Mouse (Mus musculus): ENCODE results near the gene Adh6b. TPM values are rescaled to one million over a fixed set of nuclear protein-coding genes. Genes with fewer than 3 reads are reported as not detected.
"Not testable (repeated sequence)": the region's sequence is repeated elsewhere in the genome, so short reads cannot be mapped to it uniquely, and the experiment has no call there.

Adh6b gene
- polyA plus RNA-seq, 1 experiment from 2014 or later: 0.15 TPM

DNA sequence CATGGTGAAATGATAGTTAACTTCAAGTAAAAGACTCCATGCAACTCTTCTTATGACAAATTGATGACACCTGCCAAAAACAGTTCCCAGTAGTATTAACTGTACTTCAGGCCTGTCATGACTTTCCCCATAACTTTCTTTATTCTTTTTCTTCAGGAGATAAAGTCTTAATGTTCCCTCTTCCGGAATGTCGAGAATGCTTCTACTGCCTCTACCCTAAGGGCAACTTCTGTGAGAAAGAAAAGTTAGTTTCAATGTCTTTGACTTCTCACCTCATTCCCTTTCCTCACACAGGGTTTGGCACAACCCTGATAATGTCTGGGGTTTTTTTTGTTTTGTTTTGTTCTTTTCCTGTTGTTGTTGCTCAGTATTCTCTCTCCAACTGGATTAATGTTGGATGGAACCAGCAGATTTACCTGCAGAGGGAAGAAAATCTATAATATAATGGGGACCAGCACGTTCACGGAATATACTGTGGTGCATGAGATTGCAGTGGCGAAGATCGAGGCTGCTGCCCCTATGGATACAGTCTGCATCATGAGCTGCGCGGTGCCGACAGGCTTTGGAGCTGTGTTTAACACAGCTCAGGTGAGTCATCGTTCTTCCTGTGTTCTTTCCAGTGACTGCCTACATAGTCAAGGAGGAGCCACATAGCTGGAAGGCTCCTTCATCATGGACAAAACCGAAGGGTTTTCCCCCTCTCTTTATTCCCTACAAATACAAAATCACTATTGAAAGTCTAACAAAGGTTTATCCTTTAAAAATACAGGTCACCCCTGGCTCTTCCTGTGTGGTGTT is 10.6 kb downstream of the Adh6b start:
- no peak for ATAC-seq

DNA sequence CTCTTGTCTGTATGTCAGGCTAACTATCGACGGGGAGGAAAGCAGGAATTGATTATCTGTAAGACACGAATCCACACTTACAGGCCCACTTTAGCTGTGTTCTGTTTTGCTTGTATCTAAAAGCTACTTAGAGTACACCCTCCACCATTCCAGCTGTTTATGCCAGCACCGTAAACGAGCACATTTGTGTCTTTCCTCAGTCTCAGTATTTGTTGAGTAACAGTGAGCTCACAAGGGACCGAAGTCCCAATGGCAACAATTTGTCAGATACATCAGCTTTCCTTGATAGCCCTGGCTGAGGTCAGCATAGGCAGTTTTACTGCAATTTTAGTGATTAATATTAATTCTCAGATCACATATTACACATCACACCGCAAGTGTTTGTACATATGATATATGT is 17.3 kb downstream of the Adh6b start:
- Histone ChIP-seq H3K9ac (ENCODE audit: low read depth, low read length) (no peak overlapping the region), H3K9me3 (ENCODE audit: control insufficient read depth, low read length) (no peaks in the 10 kb centered on the region), H3K4me2 (ENCODE audit: low read depth, low read length) (no peak overlapping the region), H3K36me3 (ENCODE audit: control insufficient read depth, insufficient read depth, low read length) (no peaks in the 10 kb centered on the region), H3K27me3 (replicated peaks; ENCODE audit: control insufficient read depth, insufficient read depth, low read length) (no peaks in the 10 kb centered on the region), H3K4me1 (ENCODE audit: control insufficient read depth, insufficient read depth, low read length) (no peaks in the 10 kb centered on the region), H3K4me3 (ENCODE audit: low read length) (no peak overlapping the region), H3K27ac (ENCODE audit: low read length) (no peak overlapping the region)
- 77% methylated on average over 7 of the region's 7 CpGs for WGBS
- no peak for ATAC-seq

More for the DNA sequence above, 10.6 kb downstream of the Adh6b start:
- 94% methylated on average over 11 of the region's 11 CpGs for WGBS
- H3K27ac ChIP-seq (ENCODE audit: low read length): no peak overlapping the region
- H3K4me2 ChIP-seq (ENCODE audit: low read depth, low read length): no peak overlapping the region
- H3K4me1 ChIP-seq (ENCODE audit: control insufficient read depth, insufficient read depth, low read length): no peaks in the 10 kb centered on the region
- H3K9me3 ChIP-seq (ENCODE audit: control insufficient read depth, low read length): no peaks in the 10 kb centered on the region
- H3K36me3 ChIP-seq (ENCODE audit: control insufficient read depth, insufficient read depth, low read length): no peaks in the 10 kb centered on the region
- no peaks in the 10 kb centered on the region for H3K27me3 ChIP-seq (replicated peaks; ENCODE audit: control insufficient read depth, insufficient read depth, low read length)
- no peak overlapping the region for H3K9ac ChIP-seq (ENCODE audit: low read depth, low read length)
- no peak overlapping the region for H3K4me3 ChIP-seq (ENCODE audit: low read length)

DNA sequence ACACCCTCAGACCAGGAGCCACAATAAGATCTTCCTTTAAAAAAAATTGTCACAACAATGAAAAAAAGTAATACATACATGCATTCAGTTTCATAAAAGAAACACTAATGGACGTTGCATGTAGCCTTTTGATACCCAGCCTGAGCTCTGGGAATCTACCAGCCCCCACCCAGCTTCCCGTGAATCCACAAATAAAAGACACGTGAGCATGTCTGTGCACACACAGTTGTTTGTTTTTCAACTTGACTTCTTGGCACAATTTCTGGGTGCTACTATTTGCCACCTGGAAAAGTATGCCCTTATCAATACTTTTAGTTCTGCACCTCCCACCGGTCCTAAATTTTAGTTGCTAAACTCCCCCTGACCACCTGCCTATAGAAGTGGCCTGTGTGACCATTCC is 19.1 kb downstream of the Adh6b start:
- H3K4me2 ChIP-seq (ENCODE audit: low read depth, low read length): no peak overlapping the region
- no peaks in the 10 kb centered on the region for H3K9me3 ChIP-seq (ENCODE audit: control insufficient read depth, low read length)
- no peak overlapping the region for H3K27ac ChIP-seq (ENCODE audit: low read length)
- H3K36me3 ChIP-seq (ENCODE audit: control insufficient read depth, insufficient read depth, low read length): no peaks in the 10 kb centered on the region
- no peaks in the 10 kb centered on the region for H3K27me3 ChIP-seq (replicated peaks; ENCODE audit: control insufficient read depth, insufficient read depth, low read length)
- no peak for ATAC-seq
- no peaks in the 10 kb centered on the region for H3K4me1 ChIP-seq (ENCODE audit: control insufficient read depth, insufficient read depth, low read length)
- no peak overlapping the region for H3K4me3 ChIP-seq (ENCODE audit: low read length)
- H3K9ac ChIP-seq (ENCODE audit: low read depth, low read length): no peak overlapping the region
- 75% methylated on average over 4 of the region's 4 CpGs for WGBS

DNA sequence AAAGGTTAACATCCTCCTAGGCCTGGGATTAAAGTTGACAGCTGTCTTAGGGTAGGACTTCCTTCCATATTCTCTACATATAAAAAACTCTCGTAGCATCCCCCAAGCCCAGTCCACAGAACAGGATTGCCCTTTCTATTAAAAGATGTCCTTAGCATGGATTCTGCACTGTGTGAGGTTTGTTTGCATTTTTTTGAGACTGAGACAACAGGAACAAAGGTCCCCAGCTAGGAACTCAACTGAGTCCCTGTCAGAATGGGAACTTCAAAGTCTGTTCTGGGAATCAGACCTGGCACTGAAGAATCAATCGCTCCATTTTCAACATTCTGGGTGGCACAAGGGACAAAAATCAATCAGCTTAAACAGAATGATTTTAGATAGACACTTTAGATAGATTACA is 21.3 kb downstream of the Adh6b start:
- no peak for ATAC-seq

DNA sequence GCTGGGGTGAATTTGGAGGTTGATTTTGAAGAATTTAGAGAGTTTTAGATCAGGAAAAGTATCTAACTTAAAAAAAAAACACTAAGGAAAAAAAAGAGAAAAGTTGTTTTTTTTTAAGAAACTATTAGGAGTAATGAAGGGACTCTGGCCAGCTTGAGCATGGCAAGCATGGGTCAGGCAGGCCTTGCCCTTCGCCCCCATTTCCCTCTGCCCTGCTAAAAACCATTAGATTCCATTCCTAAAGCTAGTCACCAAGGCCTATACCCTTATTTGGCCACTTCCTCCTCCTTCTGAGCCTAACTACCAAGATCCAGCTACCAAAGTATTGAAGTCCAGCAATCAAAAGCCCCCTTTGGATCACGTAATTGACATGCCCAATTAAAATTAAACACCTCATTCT is 24.6 kb downstream of the Adh6b start:
- Histone ChIP-seq H3K4me1 (ENCODE audit: control insufficient read depth, insufficient read depth, low read length) (no peaks in the 10 kb centered on the region), H3K4me3 (ENCODE audit: low read length) (no peak overlapping the region), H3K27ac (ENCODE audit: low read length) (no peak overlapping the region), H3K36me3 (ENCODE audit: control insufficient read depth, insufficient read depth, low read length) (no peaks in the 10 kb centered on the region), H3K4me2 (ENCODE audit: low read depth, low read length) (no peak overlapping the region), H3K9me3 (ENCODE audit: control insufficient read depth, low read length) (no peaks in the 10 kb centered on the region), H3K27me3 (replicated peaks; ENCODE audit: control insufficient read depth, insufficient read depth, low read length) (no peaks in the 10 kb centered on the region), H3K9ac (ENCODE audit: low read depth, low read length) (no peak overlapping the region)
- 74% methylated on average over 2 of the region's 2 CpGs for WGBS
- ATAC-seq: no peak

More for the DNA sequence above, 21.3 kb downstream of the Adh6b start:
- Histone ChIP-seq H3K36me3 (ENCODE audit: control insufficient read depth, insufficient read depth, low read length) (no peaks in the 10 kb centered on the region), H3K27ac (ENCODE audit: low read length) (no peak overlapping the region), H3K9ac (ENCODE audit: low read depth, low read length) (no peak overlapping the region), H3K4me3 (ENCODE audit: low read length) (no peak overlapping the region), H3K9me3 (ENCODE audit: control insufficient read depth, low read length) (no peaks in the 10 kb centered on the region), H3K4me2 (ENCODE audit: low read depth, low read length) (no peak overlapping the region), H3K27me3 (replicated peaks; ENCODE audit: control insufficient read depth, insufficient read depth, low read length) (no peaks in the 10 kb centered on the region), H3K4me1 (ENCODE audit: control insufficient read depth, insufficient read depth, low read length) (no peaks in the 10 kb centered on the region)
- 84% methylated on average over 2 of the region's 2 CpGs for WGBS

DNA sequence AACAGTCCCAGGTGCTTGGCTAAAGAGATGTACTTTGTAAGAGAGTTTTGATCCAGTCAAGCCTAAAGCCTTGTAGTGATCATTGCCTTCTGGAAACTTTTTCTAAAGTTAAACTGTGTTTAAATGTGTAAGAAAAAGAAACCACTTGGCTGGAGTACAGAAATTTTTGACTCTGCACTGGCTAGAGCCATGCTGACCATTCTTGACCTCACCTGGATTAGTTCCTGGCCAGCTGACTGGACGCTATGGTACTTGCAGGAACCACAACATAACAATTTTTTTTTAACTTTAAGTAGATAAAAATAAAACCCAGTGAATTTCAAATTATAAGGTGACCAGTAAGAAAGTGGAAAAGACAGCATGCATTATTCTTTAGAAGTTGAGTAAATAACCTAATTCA is 28.0 kb downstream of the Adh6b start:
- H3K9me3 ChIP-seq (ENCODE audit: control insufficient read depth, low read length): no peaks in the 10 kb centered on the region
- H3K4me1 ChIP-seq (ENCODE audit: control insufficient read depth, insufficient read depth, low read length): no peaks in the 10 kb centered on the region
- H3K4me2 ChIP-seq (ENCODE audit: low read depth, low read length): no peak overlapping the region
- ATAC-seq: no peak
- no peaks in the 10 kb centered on the region for H3K36me3 ChIP-seq (ENCODE audit: control insufficient read depth, insufficient read depth, low read length)
- no peak overlapping the region for H3K9ac ChIP-seq (ENCODE audit: low read depth, low read length)
- H3K4me3 ChIP-seq (ENCODE audit: low read length): no peak overlapping the region
- H3K27ac ChIP-seq (ENCODE audit: low read length): no peak overlapping the region
- no peaks in the 10 kb centered on the region for H3K27me3 ChIP-seq (replicated peaks; ENCODE audit: control insufficient read depth, insufficient read depth, low read length)
- WGBS: 71% methylated on average over 1 of the region's 1 CpGs

DNA sequence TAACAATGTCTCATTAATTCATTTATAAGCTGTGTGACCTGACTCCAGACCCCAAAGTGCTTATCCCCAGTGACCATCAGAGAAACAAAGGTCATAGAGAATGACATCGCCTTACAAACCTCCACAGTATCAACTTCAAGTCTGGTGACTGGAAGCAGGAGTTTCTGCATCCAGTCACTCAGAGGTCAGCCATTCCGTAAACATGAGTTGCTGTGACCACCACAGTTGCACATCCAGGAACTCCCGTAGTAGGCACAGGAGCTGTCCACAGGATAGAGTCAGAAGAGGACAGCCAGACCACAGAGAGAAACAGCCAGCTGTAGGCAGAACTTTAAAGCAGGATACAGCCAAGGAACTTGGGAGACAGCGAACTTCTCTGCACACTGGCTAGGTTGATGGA is 28.7 kb downstream of the Adh6b start:
- 49% methylated on average over 4 of the region's 4 CpGs for WGBS
- not testable (repeated sequence) for H3K36me3 ChIP-seq (ENCODE audit: control insufficient read depth, insufficient read depth, low read length)

DNA sequence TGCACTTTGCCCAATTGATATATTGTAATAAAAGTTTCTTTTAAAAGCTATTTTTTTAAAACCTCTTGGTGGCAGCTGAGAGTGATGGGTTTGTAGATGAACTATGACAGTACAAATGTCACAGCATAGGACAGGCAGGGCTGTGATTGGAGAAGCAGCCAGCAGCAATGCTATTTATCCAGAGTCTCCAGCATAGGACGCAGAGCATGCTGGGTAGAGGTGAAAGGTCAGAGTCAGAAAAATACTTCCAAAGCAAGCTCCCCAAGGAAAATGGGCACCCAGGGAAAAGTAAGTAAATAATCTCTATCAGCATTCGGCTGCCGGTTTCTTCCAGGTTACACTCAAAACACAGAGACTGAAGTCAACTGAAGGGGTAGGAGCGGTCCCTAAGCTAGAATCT is 32.3 kb downstream of the Adh6b start:
- Histone ChIP-seq H3K4me3 (ENCODE audit: low read length) (no peak overlapping the region), H3K9me3 (ENCODE audit: control insufficient read depth, low read length) (no peaks in the 10 kb centered on the region), H3K4me2 (ENCODE audit: low read depth, low read length) (no peak overlapping the region), H3K36me3 (ENCODE audit: control insufficient read depth, insufficient read depth, low read length) (no peaks in the 10 kb centered on the region), H3K9ac (ENCODE audit: low read depth, low read length) (no peak overlapping the region), H3K4me1 (ENCODE audit: control insufficient read depth, insufficient read depth, low read length) (no peaks in the 10 kb centered on the region), H3K27me3 (replicated peaks; ENCODE audit: control insufficient read depth, insufficient read depth, low read length) (no peaks in the 10 kb centered on the region), H3K27ac (ENCODE audit: low read length) (no peak overlapping the region)
- no peak for ATAC-seq
- 69% methylated on average over 4 of the region's 4 CpGs for WGBS

More for the DNA sequence above, 28.7 kb downstream of the Adh6b start:
- H3K27me3 ChIP-seq (replicated peaks; ENCODE audit: control insufficient read depth, insufficient read depth, low read length); H3K4me1 ChIP-seq (ENCODE audit: control insufficient read depth, insufficient read depth, low read length); H3K4me2 ChIP-seq (ENCODE audit: low read depth, low read length); H3K9ac ChIP-seq (ENCODE audit: low read depth, low read length); H3K9me3 ChIP-seq (ENCODE audit: control insufficient read depth, low read length); H3K27ac ChIP-seq (ENCODE audit: low read length); ATAC-seq; H3K4me3 ChIP-seq (ENCODE audit: low read length): not testable (repeated sequence)

DNA sequence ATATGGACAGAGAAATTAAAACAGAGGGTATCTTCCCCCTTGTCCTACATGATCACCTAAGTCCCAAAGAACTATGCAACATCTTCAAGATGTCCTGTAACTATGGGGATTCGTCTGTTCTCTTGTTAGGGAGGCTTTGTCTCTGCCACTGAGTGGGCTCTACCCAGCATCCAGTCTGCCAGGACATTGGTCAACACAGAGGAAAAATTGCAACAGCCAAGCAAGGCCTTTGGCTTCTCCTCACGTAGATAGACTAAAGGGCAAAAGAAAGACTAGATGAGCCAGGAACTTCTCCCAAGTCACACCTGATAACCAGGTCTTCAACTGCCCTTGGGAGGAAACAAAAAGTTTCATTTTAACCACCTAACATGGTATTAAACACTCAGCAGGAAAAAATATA is 33.6 kb downstream of the Adh6b start:
- no peak for ATAC-seq
- Histone ChIP-seq H3K4me3 (ENCODE audit: low read length) (no peak overlapping the region), H3K9ac (ENCODE audit: low read depth, low read length) (no peak overlapping the region), H3K36me3 (ENCODE audit: control insufficient read depth, insufficient read depth, low read length) (no peaks in the 10 kb centered on the region), H3K4me2 (ENCODE audit: low read depth, low read length) (no peak overlapping the region), H3K27me3 (replicated peaks; ENCODE audit: control insufficient read depth, insufficient read depth, low read length) (no peaks in the 10 kb centered on the region), H3K4me1 (ENCODE audit: control insufficient read depth, insufficient read depth, low read length) (no peaks in the 10 kb centered on the region), H3K9me3 (ENCODE audit: control insufficient read depth, low read length) (no peaks in the 10 kb centered on the region), H3K27ac (ENCODE audit: low read length) (no peak overlapping the region)
- 72% methylated on average over 2 of the region's 2 CpGs for whole genome bisulfite sequencing

DNA sequence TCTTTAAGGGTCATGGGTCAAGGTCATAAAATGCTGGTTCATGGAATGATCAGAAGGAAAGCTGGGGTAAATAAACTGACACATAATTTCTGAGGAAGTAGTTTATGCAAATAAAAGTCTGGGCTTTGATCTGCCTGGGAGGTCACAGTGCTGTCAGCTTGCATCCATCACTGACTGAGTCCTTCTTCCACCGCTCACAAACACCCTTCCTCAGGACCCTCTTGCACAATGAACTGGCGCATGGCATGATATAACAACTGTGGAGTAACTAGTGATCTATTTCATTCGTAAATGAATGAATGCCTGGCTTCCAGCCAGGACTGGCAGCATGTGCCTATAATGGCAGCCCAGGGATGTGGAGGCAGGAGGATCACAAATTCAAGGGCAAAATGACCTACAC is 39.6 kb downstream of the Adh6b start:
- H3K4me1 ChIP-seq (ENCODE audit: control insufficient read depth, insufficient read depth, low read length): no peaks in the 10 kb centered on the region
- H3K27ac ChIP-seq (ENCODE audit: low read length): no peak overlapping the region
- H3K9me3 ChIP-seq (ENCODE audit: control insufficient read depth, low read length): no peaks in the 10 kb centered on the region
- no peak overlapping the region for H3K9ac ChIP-seq (ENCODE audit: low read depth, low read length)
- no peaks in the 10 kb centered on the region for H3K36me3 ChIP-seq (ENCODE audit: control insufficient read depth, insufficient read depth, low read length)
- H3K4me2 ChIP-seq (ENCODE audit: low read depth, low read length): no peak overlapping the region
- H3K4me3 ChIP-seq (ENCODE audit: low read length): no peak overlapping the region
- H3K27me3 ChIP-seq (replicated peaks; ENCODE audit: control insufficient read depth, insufficient read depth, low read length): no peaks in the 10 kb centered on the region
- WGBS: 17% methylated on average over 3 of the region's 3 CpGs
- 0 out of 2 replicates have a peak, but pooled peaks have one; percentile 18 for ATAC-seq

Data from intestine, embryonic 16.5 days (tissue).